Mouse (Mus musculus) neural tube, embryonic 11.5 days (tissue): ENCODE measurements at regions not wholly inside any gene's neighbourhood (a gene's known extent, or its start where the extent isn't known, plus 50 kb on each side); places are given as distances from the start of the nearest gene placed in this dataset.

Experiments
- ATAC-seq: fragments of 200-750 bp; cut with Nextera tagmentation; 2 replicates; pipeline ENCODE4 v1.8.0; 2017; ENCODE audit warnings: moderate number of reproducible peaks, mild to moderate bottlenecking, moderate TSS enrichment, moderate library complexity; ENCODE audit not compliant: insufficient read depth, low FRiP score, low TSS enrichment
- DNase-seq: peaks from one replicate; pipeline ENCODE4 v3.0.0-alpha.2; 2015; ENCODE audit warnings: low spot score
- H3K27ac ChIP-seq: fragments of 300-500 bp; sonication (generic); 2 replicates; pipeline ENCODE4 v1.5.1; 2014; ENCODE audit warnings: low read depth, mild to moderate bottlenecking, low read length
- H3K27me3 ChIP-seq: fragments of 300-500 bp; sonication (generic); 2 replicates; pipeline ENCODE4 v1.6.1; 2014; ENCODE audit warnings: mild to moderate bottlenecking, low read length, mixed read lengths; ENCODE audit not compliant: control insufficient read depth, insufficient read depth
- H3K36me3 ChIP-seq: fragments of 300-500 bp; sonication (generic); 2 replicates; pipeline ENCODE4 v1.6.1; 2014; ENCODE audit warnings: mild to moderate bottlenecking, low read length, moderate library complexity, mixed read lengths; ENCODE audit not compliant: control insufficient read depth, insufficient read depth
- H3K4me1 ChIP-seq: fragments of 300-500 bp; sonication (generic); 2 replicates; pipeline ENCODE4 v1.6.1; 2014; ENCODE audit warnings: low read length, mixed read lengths; ENCODE audit not compliant: control insufficient read depth, insufficient read depth
- H3K4me2 ChIP-seq: fragments of 300-500 bp; sonication (generic); 2 replicates; pipeline ENCODE4 v1.6.1; 2014; ENCODE audit warnings: low read depth, mild to moderate bottlenecking, moderate library complexity
- H3K4me3 ChIP-seq: fragments of 300-500 bp; sonication (generic); 2 replicates; pipeline ENCODE4 v1.5.1; 2014; ENCODE audit warnings: low read depth, low read length
- H3K9ac ChIP-seq: fragments of 300-500 bp; sonication (generic); 2 replicates; pipeline ENCODE4 v1.6.1; 2014; ENCODE audit warnings: mild to moderate bottlenecking, low read length
- H3K9me3 ChIP-seq: fragments of 300-500 bp; sonication (generic); 2 replicates; pipeline ENCODE4 v1.6.1; 2016; ENCODE audit warnings: low read length; ENCODE audit not compliant: control insufficient read depth
- WGBS: fragments of 180-500 bp; shearing (Covaris S2); extraction: QIAGEN DNeasy Blood & Tissue Kit; methylation state at CpG from one replicate; pipeline ENCODE4 v1.1.7; 2014; 5-methylcytosine and 5-hydroxymethylcytosine counted together

DNA sequence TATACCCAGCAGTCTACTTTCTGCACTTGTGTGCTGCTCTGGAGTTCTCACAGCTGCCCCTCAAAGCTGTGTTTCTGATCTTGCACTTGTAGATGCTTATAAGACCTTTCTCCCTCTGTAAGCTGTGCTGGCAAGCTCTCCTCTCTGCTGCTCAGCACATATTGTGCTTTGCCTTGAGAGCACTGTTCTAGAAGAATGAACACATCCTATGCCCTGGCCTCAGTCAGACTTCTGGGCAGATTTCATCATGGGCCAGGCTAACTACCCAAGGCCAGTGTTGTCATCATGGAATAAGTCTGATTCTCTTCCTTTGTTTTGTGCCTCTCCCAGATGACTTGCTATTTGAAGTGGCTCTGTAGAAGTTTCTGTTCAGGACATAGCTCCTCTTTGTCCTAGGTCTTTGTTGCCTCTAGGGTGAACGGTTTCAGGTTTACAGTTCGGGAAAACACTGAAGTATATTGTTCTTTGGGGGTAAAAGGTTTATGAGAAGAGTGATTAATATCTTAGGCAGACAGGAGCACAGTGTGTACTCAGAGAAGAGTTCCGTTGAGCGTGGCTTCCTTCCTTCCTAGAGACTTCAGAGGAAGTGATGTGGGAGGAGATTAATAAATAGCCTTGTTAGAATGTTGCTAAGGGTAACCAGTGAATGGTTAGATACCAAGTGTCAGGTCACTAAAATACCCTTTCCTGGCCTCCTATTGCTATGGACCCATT is 70.8 kb downstream of the Pcdh18 start:
- Histone ChIP-seq H3K9ac (no peak overlapping the region), H3K36me3 (no peaks in the 10 kb centered on the region), H3K27me3 (no peaks in the 10 kb centered on the region), H3K9me3 (no peaks in the 10 kb centered on the region), H3K4me1 (no peaks in the 10 kb centered on the region), H3K4me2 (no peak overlapping the region), H3K27ac (no peak overlapping the region), H3K4me3 (no peak overlapping the region)
- peak; percentile 12 for DNase-seq
- ATAC-seq: no peak
- WGBS: 51% methylated on average over 4 of the region's 4 CpGs

DNA sequence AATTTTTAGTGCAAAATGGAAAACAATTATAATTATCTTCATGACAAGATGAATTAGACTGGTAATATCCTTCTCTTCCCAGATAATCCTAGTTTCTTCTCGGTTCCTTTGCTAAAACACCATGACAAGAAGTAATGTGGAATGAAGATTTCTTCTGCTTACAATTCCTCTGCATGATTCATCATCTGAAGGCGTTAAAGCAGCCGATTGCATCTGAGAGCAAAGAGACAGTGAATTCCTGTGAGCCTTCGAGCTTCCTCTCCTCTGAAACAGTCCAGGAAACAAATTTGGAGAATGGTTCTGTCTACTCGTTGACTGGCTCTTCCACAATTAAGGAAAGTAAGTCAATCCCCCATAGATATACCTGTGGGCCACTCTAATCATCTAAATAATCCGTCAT is 82.2 kb downstream of the Pcdh18 start:
- Histone ChIP-seq H3K27ac (no peak overlapping the region), H3K27me3 (no peaks in the 10 kb centered on the region), H3K9me3 (no peaks in the 10 kb centered on the region), H3K4me1 (no peaks in the 10 kb centered on the region), H3K4me2 (no peak overlapping the region), H3K4me3 (no peak overlapping the region), H3K36me3 (no peaks in the 10 kb centered on the region), H3K9ac (no peak overlapping the region)
- DNase-seq: no peak
- ATAC-seq: no peak
- WGBS: 89% methylated on average over 6 of the region's 6 CpGs

DNA sequence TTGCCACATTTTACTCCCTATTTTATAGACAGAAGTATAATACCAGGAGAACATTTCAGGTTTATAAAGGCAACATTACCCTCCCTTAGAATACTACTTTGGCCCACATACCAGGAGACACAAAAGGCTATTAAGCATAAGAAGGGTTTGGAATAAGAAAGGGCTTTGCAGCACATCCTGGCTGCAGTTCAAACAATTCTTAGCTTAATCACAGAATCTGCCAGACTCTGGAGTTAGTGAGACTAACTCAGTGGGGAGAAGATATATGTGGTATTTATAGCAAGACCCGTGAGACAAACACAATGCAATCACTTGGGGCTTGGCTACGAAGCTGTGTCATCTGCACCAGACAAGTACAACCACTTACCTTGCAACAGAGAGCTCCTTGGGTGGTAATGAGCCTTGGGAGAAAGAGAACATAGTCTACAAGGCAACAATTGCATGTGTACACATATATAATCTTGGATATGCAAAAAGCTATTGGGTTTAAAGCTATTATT is 84.4 kb downstream of the Pcdh18 start:
- Histone ChIP-seq H3K4me2 (no peak overlapping the region), H3K27me3 (no peaks in the 10 kb centered on the region), H3K4me1 (no peaks in the 10 kb centered on the region), H3K9me3 (no peaks in the 10 kb centered on the region), H3K9ac (no peak overlapping the region), H3K36me3 (no peaks in the 10 kb centered on the region), H3K4me3 (no peak overlapping the region), H3K27ac (no peak overlapping the region)
- ATAC-seq (no peak), DNase-seq (no peak)
- WGBS: 41% methylated on average over 2 of the region's 2 CpGs

DNA sequence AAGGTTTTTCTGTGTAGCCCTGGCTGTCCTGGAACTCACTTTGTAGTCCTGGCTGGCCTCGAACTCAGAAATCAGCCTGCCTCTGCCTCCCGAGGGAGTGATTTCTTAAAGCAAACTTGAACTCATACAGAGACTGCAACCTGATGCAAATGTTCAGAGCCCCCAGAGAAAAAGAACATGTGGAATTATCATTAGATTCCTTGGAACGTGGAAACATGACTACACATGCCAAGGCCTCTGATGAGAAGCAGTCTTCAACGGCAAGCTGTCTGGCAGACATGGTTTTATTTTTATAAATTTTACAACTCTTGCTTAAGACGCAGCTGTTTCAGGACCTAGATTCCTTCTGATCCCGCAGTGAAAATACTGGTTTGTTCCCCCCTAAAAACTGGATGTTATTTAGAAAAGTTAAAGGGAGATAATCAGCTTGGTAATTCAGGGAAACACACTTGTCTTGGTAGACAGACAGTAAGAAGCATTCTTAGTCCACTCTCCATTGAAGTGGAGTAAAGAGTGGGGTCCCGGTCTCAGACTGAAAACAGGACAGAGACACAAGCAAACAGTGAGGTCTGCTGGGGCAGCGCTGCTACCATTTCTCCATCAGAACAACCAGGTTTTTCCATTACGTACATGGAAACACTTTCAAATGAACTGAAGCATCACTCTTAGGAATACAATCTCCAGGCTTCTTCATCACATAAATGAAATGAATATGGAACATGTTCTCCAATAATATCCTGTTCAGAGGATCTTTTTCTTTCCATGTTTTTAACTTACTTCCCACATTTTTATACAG is 89.4 kb downstream of the Pcdh18 start:
- Histone ChIP-seq H3K27me3 (no peaks in the 10 kb centered on the region), H3K4me3 (no peak overlapping the region), H3K9me3 (no peaks in the 10 kb centered on the region), H3K9ac (no peak overlapping the region), H3K27ac (no peak overlapping the region), H3K4me1 (no peaks in the 10 kb centered on the region), H3K4me2 (no peak overlapping the region), H3K36me3 (no peaks in the 10 kb centered on the region)
- DNase-seq (no peak), ATAC-seq (no peak)
- WGBS: 79% methylated on average over 9 of the region's 9 CpGs

DNA sequence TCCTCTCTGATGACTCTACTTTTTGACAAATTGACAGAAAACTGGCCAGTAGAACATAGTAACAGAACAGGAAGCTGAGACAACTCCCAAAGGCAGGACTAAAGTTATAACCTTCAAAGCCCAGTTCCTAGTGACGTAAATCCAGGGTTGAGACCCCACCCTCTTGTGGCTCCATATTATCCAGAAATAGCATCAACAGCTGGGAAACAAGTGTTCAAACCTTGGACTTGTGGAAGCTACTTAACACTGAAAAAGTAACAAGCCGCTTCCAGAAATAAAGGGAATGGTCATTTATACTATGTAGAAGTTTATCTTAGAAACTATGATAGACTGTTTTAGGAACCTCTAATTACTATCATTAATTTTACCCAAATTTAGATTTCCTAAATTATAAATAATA is 90.6 kb downstream of the Pcdh18 start:
- H3K4me1 ChIP-seq: no peaks in the 10 kb centered on the region
- WGBS: 90% methylated on average over 2 of the region's 2 CpGs
- H3K9ac ChIP-seq: no peak overlapping the region
- H3K27me3 ChIP-seq: no peaks in the 10 kb centered on the region
- H3K4me2 ChIP-seq: no peak overlapping the region
- no peak for ATAC-seq
- no peaks in the 10 kb centered on the region for H3K36me3 ChIP-seq
- H3K27ac ChIP-seq: no peak overlapping the region
- no peak for DNase-seq
- no peak overlapping the region for H3K4me3 ChIP-seq
- H3K9me3 ChIP-seq: no peaks in the 10 kb centered on the region

DNA sequence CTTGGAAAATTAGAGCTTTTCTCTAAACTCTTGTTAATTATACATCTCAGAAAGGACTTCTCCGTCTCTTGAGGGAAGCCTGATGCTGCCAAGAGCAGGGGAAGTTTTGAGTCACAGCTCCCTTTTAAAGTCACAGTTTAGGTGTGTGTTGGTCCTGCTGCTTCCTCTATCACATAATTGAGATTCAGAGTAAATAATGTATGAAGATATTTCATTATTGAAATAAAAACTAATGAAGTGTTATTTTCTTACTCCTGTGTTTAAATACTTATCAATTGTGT is 108.3 kb downstream of the Pcdh18 start:
- Histone ChIP-seq H3K4me1 (no peaks in the 10 kb centered on the region), H3K4me2 (no peak overlapping the region), H3K9ac (no peak overlapping the region), H3K36me3 (no peaks in the 10 kb centered on the region), H3K9me3 (no peaks in the 10 kb centered on the region), H3K4me3 (no peak overlapping the region), H3K27me3 (no peaks in the 10 kb centered on the region), H3K27ac (no peak overlapping the region)
- WGBS: 75% methylated on average over 1 of the region's 1 CpGs
- ATAC-seq (no peak), DNase-seq (no peak)

DNA sequence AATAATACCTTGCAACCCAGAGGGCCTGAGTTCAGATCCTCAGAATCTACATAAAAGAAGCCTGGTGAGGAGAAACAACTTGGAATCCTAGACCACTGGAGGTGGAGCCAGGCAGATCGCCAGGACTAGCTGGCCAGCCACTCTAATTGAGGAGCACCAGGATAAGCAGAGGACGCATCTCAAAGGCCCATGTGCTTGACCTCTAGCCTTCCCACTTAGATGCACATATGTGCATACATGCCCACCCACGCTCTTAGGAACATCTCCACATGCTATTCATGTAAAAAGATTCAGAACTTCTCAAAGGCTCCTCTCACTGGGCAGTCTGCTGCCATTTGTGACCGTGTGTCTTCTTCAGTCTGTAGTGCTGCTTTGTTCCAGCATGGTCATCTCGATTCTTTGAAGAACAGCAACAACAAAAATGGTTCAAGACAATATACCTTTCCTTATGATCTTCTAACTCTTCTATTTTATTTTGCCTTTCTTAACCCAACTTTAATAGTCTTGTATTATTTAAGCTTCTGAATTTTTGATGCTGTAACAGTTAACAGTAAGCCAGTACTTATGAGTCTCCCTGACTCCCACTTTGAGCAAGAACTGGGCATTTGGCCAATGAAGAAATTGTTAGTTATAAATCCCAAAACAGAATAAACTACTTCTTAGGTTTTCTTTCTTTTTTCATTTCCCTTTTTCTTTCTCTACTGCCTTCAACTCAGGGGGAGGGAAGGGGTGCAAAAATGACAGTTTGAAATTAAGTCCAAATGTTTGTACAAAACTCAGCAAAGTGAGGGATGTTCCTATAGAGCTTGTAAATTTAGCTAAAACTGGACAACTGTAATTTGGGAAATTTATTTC is 108.9 kb downstream of the Pcdh18 start:
- DNase-seq (no peak), ATAC-seq (no peak)
- no peak overlapping the region for H3K4me3 ChIP-seq
- H3K27me3 ChIP-seq: no peaks in the 10 kb centered on the region
- H3K9ac ChIP-seq: no peak overlapping the region
- H3K4me2 ChIP-seq: no peak overlapping the region
- no peaks in the 10 kb centered on the region for H3K36me3 ChIP-seq
- H3K27ac ChIP-seq: no peak overlapping the region
- no peaks in the 10 kb centered on the region for H3K9me3 ChIP-seq
- 87% methylated on average over 5 of the region's 5 CpGs for WGBS
- H3K4me1 ChIP-seq: no peaks in the 10 kb centered on the region

DNA sequence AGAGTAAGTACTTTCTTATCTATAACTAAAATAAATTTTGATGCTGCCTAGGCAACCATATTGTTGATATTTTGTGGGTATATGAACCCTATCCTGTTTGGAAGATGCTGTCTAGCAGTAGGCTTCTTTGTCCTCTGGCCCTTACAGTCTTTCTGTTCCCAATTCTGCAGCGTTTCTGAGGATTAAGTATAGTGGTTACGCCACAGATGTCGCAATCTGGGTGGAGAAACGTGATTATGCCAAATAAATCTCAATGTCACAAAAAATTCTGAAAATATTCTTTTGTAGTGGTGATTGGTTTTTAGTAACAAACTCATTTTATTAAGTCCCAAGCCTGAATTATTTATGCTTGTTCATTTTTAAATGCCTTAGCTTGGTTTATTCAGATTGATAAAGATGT is 112.1 kb downstream of the Pcdh18 start:
- Histone ChIP-seq H3K4me3 (no peak overlapping the region), H3K27ac (no peak overlapping the region), H3K9ac (no peak overlapping the region), H3K36me3 (no peaks in the 10 kb centered on the region), H3K27me3 (no peaks in the 10 kb centered on the region), H3K9me3 (no peaks in the 10 kb centered on the region), H3K4me2 (no peak overlapping the region), H3K4me1 (no peaks in the 10 kb centered on the region)
- 94% methylated on average over 4 of the region's 4 CpGs for WGBS
- ATAC-seq (no peak), DNase-seq (no peak)
